Mouse (Mus musculus) heart, postnatal 0 days (tissue): ENCODE results near the gene Angptl4.

Experiments used
- CTCF ChIP-seq: IDR thresholded peaks from 2 replicates; pipeline ENCODE4 v1.5.1; 2016; ENCODE audit warnings: antibody characterized with exemption, control low read depth, low read depth
- EP300 ChIP-seq: IDR thresholded peaks from 2 replicates; pipeline ENCODE4 v1.6.1; 2016; ENCODE audit warnings: antibody characterized with exemption, low read depth

DNA sequence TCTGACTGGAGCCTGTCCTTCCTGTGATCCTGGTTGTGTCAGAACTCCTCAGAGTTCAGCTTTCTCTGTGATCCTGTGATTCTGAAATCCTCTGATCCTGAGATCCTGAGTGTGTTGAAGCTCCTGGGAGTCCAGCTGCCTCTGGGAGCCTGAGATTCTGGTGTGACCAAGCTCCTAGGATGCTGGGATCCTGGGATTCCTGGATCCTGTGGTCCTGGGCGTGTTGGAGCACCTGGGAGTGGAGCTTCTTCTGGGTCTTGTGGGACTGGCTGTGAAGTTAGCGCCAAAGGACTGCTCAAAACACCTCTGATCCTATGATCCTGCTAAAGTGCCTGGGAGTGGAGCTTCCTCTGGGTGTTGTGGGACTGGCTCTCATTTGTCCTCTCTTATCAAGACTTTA, 53.2 kb downstream of the Angptl4 start:
- TF ChIP-seq EP300: no peak
- no peak for TF ChIP-seq CTCF
